Mouse (Mus musculus) liver, embryonic 14.5 days (tissue): Measurements from ENCODE around the gene Mthfd1.

Experiments used
- CTCF ChIP-seq: IDR thresholded peaks from 2 replicates; pipeline ENCODE4 v1.5.1; 2016; ENCODE audit warnings: antibody characterized with exemption, low read depth, control low read depth
- EP300 ChIP-seq: IDR thresholded peaks from 2 replicates; pipeline ENCODE4 v1.6.1; 2016; ENCODE audit warnings: antibody characterized with exemption, low read depth

DNA sequence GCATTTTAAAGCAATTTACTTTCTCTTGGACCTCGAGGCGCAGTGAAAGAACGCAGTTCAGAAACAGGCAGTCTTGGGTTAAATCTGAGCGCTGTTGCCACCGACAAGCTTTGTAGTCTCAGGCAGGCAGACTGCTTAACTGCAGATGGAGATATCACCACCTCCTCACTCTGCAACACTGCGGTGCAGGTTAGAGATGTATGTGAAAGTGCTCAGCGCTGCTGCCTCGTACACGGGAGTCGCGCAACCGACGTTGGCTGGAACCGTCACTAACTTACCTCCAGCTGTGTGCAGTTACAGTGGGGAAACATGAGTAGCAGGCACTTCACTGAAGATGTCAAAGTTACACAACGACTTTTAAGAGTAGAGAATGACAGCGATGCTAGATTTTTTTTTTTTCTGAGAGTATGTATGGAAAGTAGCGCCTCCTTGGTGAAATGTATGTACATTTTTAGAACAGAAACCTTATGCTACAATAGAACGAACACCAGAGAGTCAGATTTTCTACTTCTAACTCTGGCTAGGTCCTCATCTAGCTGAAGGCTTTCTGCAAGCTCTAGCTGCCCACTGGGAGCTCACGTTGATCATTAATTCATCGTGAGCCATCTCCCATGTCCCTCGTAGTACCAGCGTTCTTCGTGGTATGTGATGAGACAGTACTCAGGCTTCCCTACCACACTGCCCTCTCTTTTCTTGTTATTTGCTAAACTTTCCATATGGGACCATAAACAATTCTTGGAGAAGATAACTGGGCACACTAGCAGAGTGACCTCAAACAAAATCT is 71.5 kb downstream of the Mthfd1 start:
- TF ChIP-seq EP300 = no peak
- TF ChIP-seq CTCF = no peak
